Mouse (Mus musculus): Measurements from ENCODE around the gene Ckap5. TPM values are rescaled to one million over a fixed set of nuclear protein-coding genes. Genes with fewer than 3 reads are reported as not detected.

Gene Ckap5
- polyA plus RNA-seq, 1 experiment from 2014 or later, result 116 TPM

DNA sequence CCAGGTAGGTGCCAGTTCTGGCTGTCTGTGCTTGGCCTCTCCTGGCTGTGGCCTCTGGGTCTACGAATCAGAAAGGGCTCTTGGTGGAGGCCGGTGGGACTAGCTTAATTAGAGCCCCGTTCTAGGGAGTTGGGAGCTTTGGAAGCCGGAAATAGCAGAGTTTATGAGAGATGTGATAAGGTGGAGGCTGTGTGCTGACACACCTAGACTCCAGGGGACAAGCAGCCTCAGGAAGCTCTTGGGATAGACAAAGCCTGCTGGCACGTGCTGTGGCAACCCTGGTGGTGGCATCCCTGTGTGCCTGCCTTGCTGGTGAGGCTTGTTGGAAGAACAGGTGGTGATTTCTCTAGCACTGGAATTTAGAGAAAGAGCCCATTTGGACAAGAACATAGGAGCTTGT is 128.8 kb downstream of the Ckap5 start:
- Histone ChIP-seq H3K27ac (ENCODE audit: low read depth, low read length) (no peak overlapping the region), H3K4me2 (replicated peaks; ENCODE audit: low read depth, low read length) (no peak overlapping the region), H3K4me1 (ENCODE audit: control insufficient read depth, insufficient read depth, low read length) (peaks cover 18% of the 10 kb centered on the region), H3K4me3 (ENCODE audit: low read length) (no peak overlapping the region), H3K27me3 (ENCODE audit: control insufficient read depth, insufficient read depth, low read length) (no peaks in the 10 kb centered on the region), H3K9me3 (ENCODE audit: control insufficient read depth, low read length) (no peaks in the 10 kb centered on the region), H3K9ac (ENCODE audit: low read depth, low read length) (no peak overlapping the region), H3K36me3 (ENCODE audit: control insufficient read depth, insufficient read depth, low read length) (peaks cover 62% of the 10 kb centered on the region)
- no peak for ATAC-seq (ENCODE audit: low FRiP score, low TSS enrichment)
- WGBS, result 90% methylated on average over 5 of the region's 5 CpGs

DNA sequence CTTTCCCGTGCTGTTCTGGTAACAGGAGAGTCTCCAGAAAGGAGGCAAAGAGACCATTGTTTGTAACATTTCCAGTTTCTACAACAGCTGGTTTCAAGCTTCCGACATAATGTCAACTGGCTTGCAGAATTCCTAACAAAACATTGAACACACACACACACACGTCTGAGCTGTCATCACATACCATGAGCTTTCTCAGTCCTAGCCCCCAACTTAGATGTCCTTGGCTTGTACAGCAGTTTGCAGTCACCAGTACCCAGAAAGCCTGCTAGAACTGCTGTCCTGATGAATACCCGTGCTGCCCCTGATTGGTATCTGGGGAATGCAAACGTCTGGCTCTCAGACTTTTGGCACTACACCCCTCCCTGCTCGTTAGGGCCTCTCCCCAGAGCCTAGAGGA is 129.3 kb downstream of the Ckap5 start:
- Histone ChIP-seq H3K27ac (ENCODE audit: low read depth, low read length) (no peak overlapping the region), H3K4me2 (replicated peaks; ENCODE audit: low read depth, low read length) (no peak overlapping the region), H3K4me3 (ENCODE audit: low read length) (no peak overlapping the region), H3K36me3 (ENCODE audit: control insufficient read depth, insufficient read depth, low read length) (peaks cover 63% of the 10 kb centered on the region), H3K4me1 (ENCODE audit: control insufficient read depth, insufficient read depth, low read length) (peaks cover 16% of the 10 kb centered on the region), H3K9me3 (ENCODE audit: control insufficient read depth, low read length) (no peaks in the 10 kb centered on the region), H3K9ac (ENCODE audit: low read depth, low read length) (no peak overlapping the region), H3K27me3 (ENCODE audit: control insufficient read depth, insufficient read depth, low read length) (no peaks in the 10 kb centered on the region)
- no peak for ATAC-seq (ENCODE audit: low FRiP score, low TSS enrichment)
- 71% methylated on average over 6 of the region's 6 CpGs for WGBS

DNA sequence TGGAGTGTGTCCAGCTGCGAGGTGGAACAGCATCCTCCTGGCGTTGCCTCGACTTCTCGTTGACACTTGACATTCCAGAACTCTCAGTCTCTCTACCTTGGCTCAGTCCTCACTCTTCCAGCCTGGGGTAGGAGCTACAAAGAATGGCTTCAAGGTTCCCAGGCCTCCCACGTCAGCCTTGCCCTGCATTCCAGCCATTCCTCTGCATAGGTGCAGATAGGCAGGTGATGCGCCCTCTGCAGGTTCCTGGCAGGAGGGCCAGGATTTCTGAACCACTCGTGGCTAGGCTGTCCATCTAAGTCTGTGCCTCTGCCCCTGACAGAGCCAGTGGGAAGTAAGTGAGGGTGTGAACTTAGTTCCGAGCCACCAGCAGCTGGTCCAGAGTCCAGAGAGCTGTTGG is 130.2 kb downstream of the Ckap5 start:
- Histone ChIP-seq H3K27me3 (ENCODE audit: control insufficient read depth, insufficient read depth, low read length) (no peaks in the 10 kb centered on the region), H3K4me2 (replicated peaks; ENCODE audit: low read depth, low read length) (no peak overlapping the region), H3K4me1 (ENCODE audit: control insufficient read depth, insufficient read depth, low read length) (peaks cover 9% of the 10 kb centered on the region), H3K36me3 (ENCODE audit: control insufficient read depth, insufficient read depth, low read length) (peaks cover 72% of the 10 kb centered on the region), H3K27ac (ENCODE audit: low read depth, low read length) (no peak overlapping the region), H3K9me3 (ENCODE audit: control insufficient read depth, low read length) (no peaks in the 10 kb centered on the region), H3K4me3 (ENCODE audit: low read length) (no peak overlapping the region), H3K9ac (ENCODE audit: low read depth, low read length) (no peak overlapping the region)
- WGBS, result 73% methylated on average over 8 of the region's 8 CpGs
- ATAC-seq (ENCODE audit: low FRiP score, low TSS enrichment), result no peak

DNA sequence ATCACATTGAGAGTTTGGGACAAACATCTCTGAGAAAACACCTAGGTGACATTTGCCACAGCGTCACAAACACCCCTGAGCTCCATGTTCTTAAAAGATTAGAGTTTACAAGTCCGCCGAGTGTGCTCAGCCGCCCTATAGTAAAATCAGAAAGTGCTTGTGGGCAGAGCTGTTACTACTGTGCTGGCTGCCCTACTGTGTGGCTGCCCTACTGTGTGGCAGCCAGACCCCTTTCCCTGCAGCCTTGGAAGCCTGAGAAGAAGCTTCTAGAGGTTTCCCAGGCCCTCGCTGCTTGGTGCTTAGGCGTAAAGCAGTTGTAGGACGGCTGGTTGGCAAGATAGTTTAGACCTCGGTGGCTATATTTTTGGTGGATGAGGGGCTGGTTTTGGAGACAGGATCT is 133.1 kb downstream of the Ckap5 start:
- Histone ChIP-seq H3K27me3 (ENCODE audit: control insufficient read depth, insufficient read depth, low read length) (no peaks in the 10 kb centered on the region), H3K4me2 (replicated peaks; ENCODE audit: low read depth, low read length) (no peak overlapping the region), H3K27ac (ENCODE audit: low read depth, low read length) (no peak overlapping the region), H3K36me3 (ENCODE audit: control insufficient read depth, insufficient read depth, low read length) (peaks cover 90% of the 10 kb centered on the region), H3K9me3 (ENCODE audit: control insufficient read depth, low read length) (no peaks in the 10 kb centered on the region), H3K4me1 (ENCODE audit: control insufficient read depth, insufficient read depth, low read length) (no peaks in the 10 kb centered on the region), H3K9ac (ENCODE audit: low read depth, low read length) (no peak overlapping the region), H3K4me3 (ENCODE audit: low read length) (no peak overlapping the region)
- 97% methylated on average over 8 of the region's 8 CpGs for WGBS
- ATAC-seq (ENCODE audit: low FRiP score, low TSS enrichment), result no peak

DNA sequence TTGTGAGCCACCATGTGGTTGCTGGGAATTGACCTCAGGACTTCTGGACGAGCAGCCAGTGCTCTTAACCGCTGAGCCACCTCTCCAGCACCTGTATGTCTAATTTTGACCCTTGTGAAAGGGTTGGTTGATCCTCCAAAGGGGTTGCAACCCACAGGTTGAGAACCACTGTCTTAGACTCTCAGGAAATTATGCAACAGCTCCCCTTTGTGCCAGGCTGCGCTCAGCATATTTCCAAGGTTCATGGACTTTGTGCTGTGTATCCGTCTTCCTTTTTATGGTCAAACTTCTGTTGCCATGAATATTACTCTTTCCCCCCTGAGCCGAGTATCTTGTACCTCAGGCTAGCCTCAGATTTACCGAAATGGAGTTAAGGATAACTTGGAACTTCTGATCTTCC is 134.4 kb downstream of the Ckap5 start:
- 93% methylated on average over 6 of the region's 6 CpGs for whole genome bisulfite sequencing
- no peak for ATAC-seq (ENCODE audit: low FRiP score, low TSS enrichment)
- Histone ChIP-seq H3K36me3 (ENCODE audit: control insufficient read depth, insufficient read depth, low read length) (peaks cover 80% of the 10 kb centered on the region), H3K27me3 (ENCODE audit: control insufficient read depth, insufficient read depth, low read length) (no peaks in the 10 kb centered on the region), H3K4me1 (ENCODE audit: control insufficient read depth, insufficient read depth, low read length) (no peaks in the 10 kb centered on the region), H3K9me3 (ENCODE audit: control insufficient read depth, low read length) (no peaks in the 10 kb centered on the region), H3K27ac (ENCODE audit: low read depth, low read length) (no peak overlapping the region), H3K4me3 (ENCODE audit: low read length) (no peak overlapping the region), H3K4me2 (replicated peaks; ENCODE audit: low read depth, low read length) (no peak overlapping the region), H3K9ac (ENCODE audit: low read depth, low read length) (no peak overlapping the region)

DNA sequence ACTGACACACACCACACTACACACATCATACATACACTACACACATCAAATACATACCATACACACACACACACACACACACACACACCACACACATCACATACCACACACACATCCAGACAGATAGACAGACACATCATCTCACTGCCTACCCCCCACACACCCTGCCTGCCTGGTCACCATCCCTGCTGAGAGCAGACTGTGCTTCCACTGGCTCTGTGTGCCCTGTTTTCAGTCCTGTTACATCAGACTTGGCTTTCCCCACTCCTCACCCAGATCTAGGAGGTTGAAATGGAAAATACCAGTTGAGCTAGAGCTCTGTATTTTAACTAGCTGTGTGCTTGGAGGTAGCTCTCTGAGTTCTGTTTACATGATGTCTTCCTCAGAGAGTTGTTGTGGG is 138.2 kb downstream of the Ckap5 start:
- H3K9ac ChIP-seq (ENCODE audit: low read depth, low read length), result no peak overlapping the region
- H3K4me3 ChIP-seq (ENCODE audit: low read length), result no peak overlapping the region
- no peaks in the 10 kb centered on the region for H3K4me1 ChIP-seq (ENCODE audit: control insufficient read depth, insufficient read depth, low read length)
- peaks cover 75% of the 10 kb centered on the region for H3K36me3 ChIP-seq (ENCODE audit: control insufficient read depth, insufficient read depth, low read length)
- ATAC-seq (ENCODE audit: low FRiP score, low TSS enrichment), result no peak
- H3K9me3 ChIP-seq (ENCODE audit: control insufficient read depth, low read length), result no peaks in the 10 kb centered on the region
- H3K27ac ChIP-seq (ENCODE audit: low read depth, low read length), result no peak overlapping the region
- no peak overlapping the region for H3K4me2 ChIP-seq (replicated peaks; ENCODE audit: low read depth, low read length)
- no peaks in the 10 kb centered on the region for H3K27me3 ChIP-seq (ENCODE audit: control insufficient read depth, insufficient read depth, low read length)

DNA sequence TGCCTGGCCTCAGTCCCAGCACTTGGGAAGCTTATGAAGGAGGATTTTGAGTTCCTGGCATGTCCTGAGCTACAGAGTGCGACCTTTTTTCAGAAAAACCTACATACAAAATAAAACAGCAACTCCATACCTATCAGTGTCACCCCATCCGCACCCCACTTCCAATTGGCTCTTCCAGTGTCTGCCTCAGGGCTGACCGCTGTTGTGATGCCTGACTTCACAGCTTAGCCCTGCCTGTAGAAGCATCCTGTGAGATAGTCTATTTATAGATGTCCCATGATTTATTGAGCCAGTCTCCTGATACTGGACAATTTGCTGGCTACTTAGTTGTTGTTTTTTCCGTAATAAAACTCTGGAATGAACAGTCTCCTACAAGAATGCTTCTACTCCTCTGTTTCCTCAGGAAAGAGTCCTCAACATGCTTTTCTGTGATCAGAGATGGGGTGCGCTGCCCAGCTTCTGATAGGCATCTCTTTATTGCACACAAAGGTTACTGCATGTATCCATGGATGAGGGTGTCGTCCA is 139.9 kb downstream of the Ckap5 start:
- Histone ChIP-seq H3K27ac (ENCODE audit: low read depth, low read length) (no peak overlapping the region), H3K27me3 (ENCODE audit: control insufficient read depth, insufficient read depth, low read length) (no peaks in the 10 kb centered on the region), H3K9me3 (ENCODE audit: control insufficient read depth, low read length) (no peaks in the 10 kb centered on the region), H3K4me2 (replicated peaks; ENCODE audit: low read depth, low read length) (no peak overlapping the region), H3K4me1 (ENCODE audit: control insufficient read depth, insufficient read depth, low read length) (no peaks in the 10 kb centered on the region), H3K36me3 (ENCODE audit: control insufficient read depth, insufficient read depth, low read length) (peaks cover 80% of the 10 kb centered on the region), H3K4me3 (ENCODE audit: low read length) (no peak overlapping the region), H3K9ac (ENCODE audit: low read depth, low read length) (no peak overlapping the region)
- WGBS, result 77% methylated on average over 6 of the region's 6 CpGs
- ATAC-seq (ENCODE audit: low FRiP score, low TSS enrichment), result no peak

DNA sequence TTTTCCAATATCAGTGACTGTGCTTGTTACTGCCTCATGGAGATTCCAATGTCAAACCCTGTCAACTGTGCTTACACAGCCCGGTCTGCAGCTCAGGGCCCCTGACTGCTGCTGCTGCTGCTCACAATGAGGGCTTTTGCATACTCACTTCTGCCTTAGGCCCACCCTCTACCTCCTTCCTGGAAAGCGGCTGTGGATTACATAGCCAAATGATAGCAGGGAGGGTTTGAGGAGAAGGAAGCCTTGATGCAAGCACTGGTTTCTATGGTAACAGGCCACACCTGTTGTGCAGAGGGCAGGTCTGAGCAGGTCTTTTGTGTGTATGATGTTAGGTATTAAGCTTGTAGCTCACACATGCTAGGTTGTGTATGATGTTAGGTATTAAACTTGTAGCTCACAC is 141.2 kb downstream of the Ckap5 start:
- WGBS, result 89% methylated on average over 2 of the region's 2 CpGs
- no peak overlapping the region for H3K4me3 ChIP-seq (ENCODE audit: low read length)
- no peak overlapping the region for H3K27ac ChIP-seq (ENCODE audit: low read depth, low read length)
- H3K9ac ChIP-seq (ENCODE audit: low read depth, low read length), result no peak overlapping the region
- peaks cover 76% of the 10 kb centered on the region for H3K36me3 ChIP-seq (ENCODE audit: control insufficient read depth, insufficient read depth, low read length)
- no peaks in the 10 kb centered on the region for H3K9me3 ChIP-seq (ENCODE audit: control insufficient read depth, low read length)
- no peaks in the 10 kb centered on the region for H3K4me1 ChIP-seq (ENCODE audit: control insufficient read depth, insufficient read depth, low read length)
- no peak for ATAC-seq (ENCODE audit: low FRiP score, low TSS enrichment)
- no peaks in the 10 kb centered on the region for H3K27me3 ChIP-seq (ENCODE audit: control insufficient read depth, insufficient read depth, low read length)
- H3K4me2 ChIP-seq (replicated peaks; ENCODE audit: low read depth, low read length), result no peak overlapping the region

DNA sequence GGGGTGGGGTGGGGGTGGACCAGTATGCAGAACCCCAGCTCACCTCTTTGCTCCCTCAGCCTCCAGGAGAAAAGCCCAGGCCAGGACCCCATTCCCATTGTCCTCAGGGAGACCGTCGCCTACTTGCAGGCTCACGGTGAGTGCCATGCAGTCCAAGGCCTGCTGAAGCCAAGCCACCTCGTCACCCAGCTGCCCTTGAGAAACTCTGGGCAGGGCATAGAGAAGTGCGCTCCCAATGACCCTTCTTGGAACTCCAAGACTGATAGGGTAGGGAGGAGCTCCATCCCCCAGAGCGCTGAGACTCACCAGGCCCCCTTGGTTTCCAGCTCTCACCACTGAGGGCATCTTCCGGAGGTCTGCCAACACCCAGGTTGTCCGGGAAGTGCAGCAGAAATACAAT is 142.8 kb downstream of the Ckap5 start:
- H3K4me1 ChIP-seq (ENCODE audit: control insufficient read depth, insufficient read depth, low read length), result no peaks in the 10 kb centered on the region
- no peaks in the 10 kb centered on the region for H3K27me3 ChIP-seq (ENCODE audit: control insufficient read depth, insufficient read depth, low read length)
- 91% methylated on average over 8 of the region's 8 CpGs for WGBS
- no peak overlapping the region for H3K27ac ChIP-seq (ENCODE audit: low read depth, low read length)
- H3K9me3 ChIP-seq (ENCODE audit: control insufficient read depth, low read length), result no peaks in the 10 kb centered on the region
- ATAC-seq (ENCODE audit: low FRiP score, low TSS enrichment), result no peak
- no peak overlapping the region for H3K4me2 ChIP-seq (replicated peaks; ENCODE audit: low read depth, low read length)
- peaks cover 72% of the 10 kb centered on the region for H3K36me3 ChIP-seq (ENCODE audit: control insufficient read depth, insufficient read depth, low read length)
- H3K9ac ChIP-seq (ENCODE audit: low read depth, low read length), result no peak overlapping the region
- H3K4me3 ChIP-seq (ENCODE audit: low read length), result no peak overlapping the region

DNA sequence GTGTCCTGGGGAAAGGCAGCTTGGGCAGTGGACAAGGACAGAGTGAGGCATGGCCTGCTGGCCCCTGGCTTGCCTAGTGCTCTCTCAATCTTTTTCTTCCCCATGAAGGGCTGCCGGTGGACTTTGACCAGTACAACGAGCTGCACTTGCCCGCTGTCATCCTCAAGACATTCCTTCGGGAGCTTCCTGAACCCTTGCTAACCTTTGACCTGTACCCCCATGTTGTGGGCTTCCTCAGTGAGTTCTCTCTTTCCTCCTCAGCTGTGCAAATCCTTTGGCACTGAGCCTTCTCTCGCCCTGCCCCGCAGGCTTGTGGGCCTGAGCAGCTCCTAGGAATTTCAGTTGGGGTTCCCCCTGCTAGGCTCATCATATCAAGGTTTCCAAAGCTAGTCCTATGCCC is 143.5 kb downstream of the Ckap5 start:
- peaks cover 72% of the 10 kb centered on the region for H3K36me3 ChIP-seq (ENCODE audit: control insufficient read depth, insufficient read depth, low read length)

More for the DNA sequence above, 143.5 kb downstream of the Ckap5 start:
- no peak for ATAC-seq (ENCODE audit: low FRiP score, low TSS enrichment)
- Histone ChIP-seq H3K9me3 (ENCODE audit: control insufficient read depth, low read length) (no peaks in the 10 kb centered on the region), H3K9ac (ENCODE audit: low read depth, low read length) (no peak overlapping the region), H3K27me3 (ENCODE audit: control insufficient read depth, insufficient read depth, low read length) (no peaks in the 10 kb centered on the region), H3K27ac (ENCODE audit: low read depth, low read length) (no peak overlapping the region), H3K4me1 (ENCODE audit: control insufficient read depth, insufficient read depth, low read length) (no peaks in the 10 kb centered on the region), H3K4me2 (replicated peaks; ENCODE audit: low read depth, low read length) (no peak overlapping the region), H3K4me3 (ENCODE audit: low read length) (no peak overlapping the region)
- 94% methylated on average over 6 of the region's 6 CpGs for WGBS

All from kidney, embryonic 14.5 days (tissue).